Mouse (Mus musculus): ENCODE results near the gene Ttc28. TPM values are rescaled to one million over a fixed set of nuclear protein-coding genes. Genes with fewer than 3 reads are reported as not detected.

Gene Ttc28
- total and polyA plus RNA-seq, 2 experiments from 2014 or later, result 10.6 to 53.1 TPM

DNA sequence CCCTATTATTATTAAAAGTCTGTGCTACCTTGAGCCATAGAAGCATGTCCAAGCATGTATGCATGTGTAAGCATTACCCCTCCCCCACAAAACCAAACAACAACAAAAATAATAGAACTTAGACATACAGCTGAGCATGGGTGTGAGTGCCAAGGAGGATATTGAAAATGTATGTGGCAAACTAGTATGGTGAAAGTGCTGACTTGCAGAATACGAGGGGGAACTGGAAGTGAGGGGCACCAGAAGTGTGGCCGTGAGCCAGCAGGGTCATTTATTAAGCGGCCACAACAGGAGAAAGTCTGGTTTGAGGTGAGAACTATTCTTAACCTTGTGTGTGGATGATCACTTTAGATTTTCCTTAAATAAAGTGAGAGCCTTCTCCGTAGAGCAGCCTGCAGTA is 148.7 kb downstream of the Ttc28 start:
- DNase-seq (ENCODE audit: low spot score) (no peak), ATAC-seq (ENCODE audit: low FRiP score) (no peak)
- peaks cover 14% of the 10 kb centered on the region for H3K4me1 ChIP-seq (ENCODE audit: insufficient read depth, low read length)
- no peak overlapping the region for H3K4me2 ChIP-seq (ENCODE audit: low read depth, low read length, poor library complexity, severe bottlenecking)
- no peak overlapping the region for H3K27ac ChIP-seq (ENCODE audit: low read depth, low read length)
- TF ChIP-seq CTCF (IDR thresholded peaks at IDR 0.05), result no peak
- H3K27me3 ChIP-seq (ENCODE audit: insufficient read depth, low read length), result no peaks in the 10 kb centered on the region
- H3K9ac ChIP-seq (replicated peaks; ENCODE audit: low read length, poor library complexity, severe bottlenecking), result no peak overlapping the region
- H3K36me3 ChIP-seq (ENCODE audit: insufficient read depth, low read length), result no peaks in the 10 kb centered on the region
- 69% methylated on average over 4 of the region's 4 CpGs for WGBS
- H3K4me3 ChIP-seq (ENCODE audit: low read depth, low read length), result no peak overlapping the region
- no peaks in the 10 kb centered on the region for H3K9me3 ChIP-seq (ENCODE audit: low read length)

DNA sequence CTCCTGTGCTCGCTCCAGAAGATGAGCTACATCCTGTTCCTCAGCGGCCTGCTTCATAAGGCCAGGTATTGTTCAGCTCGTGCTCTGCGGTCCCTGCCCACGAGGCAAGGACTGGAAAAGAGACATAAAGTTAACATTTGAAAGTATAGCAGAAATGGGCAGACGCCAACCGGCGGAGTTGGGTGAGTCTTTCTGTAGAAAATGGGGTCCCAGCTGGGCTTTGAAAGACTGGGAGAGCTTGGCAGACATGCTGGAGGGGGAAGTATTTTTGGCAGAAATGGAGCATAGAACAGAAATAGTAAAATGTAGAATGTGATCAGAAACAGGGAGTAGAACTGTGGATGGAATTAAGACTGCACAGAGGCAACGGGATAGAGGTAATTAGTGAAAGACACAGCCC is 149.3 kb downstream of the Ttc28 start:
- TF ChIP-seq CTCF (IDR thresholded peaks at IDR 0.05), result no peak
- no peaks in the 10 kb centered on the region for H3K27me3 ChIP-seq (ENCODE audit: insufficient read depth, low read length)
- H3K36me3 ChIP-seq (ENCODE audit: insufficient read depth, low read length), result no peaks in the 10 kb centered on the region
- no peak overlapping the region for H3K4me3 ChIP-seq (ENCODE audit: low read depth, low read length)
- H3K9me3 ChIP-seq (ENCODE audit: low read length), result no peaks in the 10 kb centered on the region
- H3K9ac ChIP-seq (replicated peaks; ENCODE audit: low read length, poor library complexity, severe bottlenecking), result no peak overlapping the region
- H3K27ac ChIP-seq (ENCODE audit: low read depth, low read length), result no peak overlapping the region
- H3K4me2 ChIP-seq (ENCODE audit: low read depth, low read length, poor library complexity, severe bottlenecking), result no peak overlapping the region
- H3K4me1 ChIP-seq (ENCODE audit: insufficient read depth, low read length), result peaks cover 14% of the 10 kb centered on the region
- no peak for DNase-seq (ENCODE audit: low spot score)
- ATAC-seq (ENCODE audit: low FRiP score), result no peak
- 79% methylated on average over 9 of the region's 9 CpGs for WGBS

DNA sequence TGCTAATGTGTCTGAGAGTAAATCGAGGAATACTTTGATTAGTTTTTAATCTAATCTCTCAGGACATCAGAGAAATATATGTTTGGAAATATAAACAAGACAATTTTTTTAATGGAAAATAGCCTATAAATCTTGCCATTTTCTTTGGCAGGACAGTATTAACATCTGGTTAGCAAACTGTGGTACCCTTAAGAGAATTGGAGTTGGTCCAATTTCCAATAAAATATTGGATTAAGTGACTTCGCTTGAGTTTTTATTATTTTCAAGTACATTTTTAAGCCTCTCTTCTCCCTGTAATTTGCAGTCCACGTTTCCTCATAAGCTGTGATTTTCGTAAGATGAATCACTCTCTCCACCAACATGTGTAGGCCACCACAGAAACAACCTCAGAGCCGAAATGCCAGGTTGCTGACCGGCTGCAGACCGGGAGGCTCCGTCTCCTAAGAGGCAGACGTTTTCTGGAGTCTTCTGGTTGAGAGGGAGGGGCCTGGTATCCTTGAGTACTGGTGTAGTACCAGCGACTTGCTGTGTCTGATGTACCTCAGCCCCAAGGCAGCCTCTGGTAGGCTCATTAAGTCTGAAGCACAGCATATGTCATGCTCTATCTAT is 153.2 kb downstream of the Ttc28 start:
- DNase-seq (ENCODE audit: low spot score), result no peak
- no peak for ATAC-seq (ENCODE audit: low FRiP score)
- no peak overlapping the region for H3K27ac ChIP-seq (ENCODE audit: low read depth, low read length)
- no peaks in the 10 kb centered on the region for H3K9me3 ChIP-seq (ENCODE audit: low read length)
- no peak overlapping the region for H3K4me3 ChIP-seq (ENCODE audit: low read depth, low read length)
- WGBS, result 72% methylated on average over 10 of the region's 10 CpGs
- H3K36me3 ChIP-seq (ENCODE audit: insufficient read depth, low read length), result no peaks in the 10 kb centered on the region
- H3K4me1 ChIP-seq (ENCODE audit: insufficient read depth, low read length), result peaks cover under 1% of the 10 kb centered on the region; the same call in 1 of the 2 replicates
- no peak for TF ChIP-seq CTCF (IDR thresholded peaks at IDR 0.05)
- no peaks in the 10 kb centered on the region for H3K27me3 ChIP-seq (ENCODE audit: insufficient read depth, low read length)
- H3K4me2 ChIP-seq (ENCODE audit: low read depth, low read length, poor library complexity, severe bottlenecking), result no peak overlapping the region
- H3K9ac ChIP-seq (replicated peaks; ENCODE audit: low read length, poor library complexity, severe bottlenecking), result no peak overlapping the region

DNA sequence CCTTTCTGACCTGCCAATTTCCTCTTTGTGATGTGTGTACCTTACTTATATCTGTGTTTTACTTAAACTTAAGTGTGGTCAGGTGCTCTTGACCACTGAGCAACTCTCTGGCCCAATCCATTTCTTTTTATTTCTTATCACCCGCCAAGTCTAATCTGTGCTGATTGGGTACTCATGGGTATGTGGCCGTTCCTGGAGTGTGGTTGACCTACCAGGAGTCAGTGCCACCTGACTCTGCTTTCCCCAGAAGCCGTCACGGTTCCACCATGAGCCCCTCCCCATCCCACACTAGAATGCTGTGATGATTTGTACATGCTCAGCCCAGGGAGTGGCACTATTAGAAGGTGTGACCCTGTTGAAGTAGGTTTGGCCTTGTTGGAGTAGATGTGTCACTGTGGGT is 153.9 kb downstream of the Ttc28 start:
- Histone ChIP-seq H3K27me3 (ENCODE audit: insufficient read depth, low read length) (no peaks in the 10 kb centered on the region), H3K9ac (replicated peaks; ENCODE audit: low read length, poor library complexity, severe bottlenecking) (no peak overlapping the region), H3K9me3 (ENCODE audit: low read length) (no peaks in the 10 kb centered on the region), H3K36me3 (ENCODE audit: insufficient read depth, low read length) (no peaks in the 10 kb centered on the region), H3K27ac (ENCODE audit: low read depth, low read length) (no peak overlapping the region), H3K4me1 (ENCODE audit: insufficient read depth, low read length) (no peaks in the 10 kb centered on the region), H3K4me3 (ENCODE audit: low read depth, low read length) (no peak overlapping the region), H3K4me2 (ENCODE audit: low read depth, low read length, poor library complexity, severe bottlenecking) (no peak overlapping the region)
- 95% methylated on average over 4 of the region's 4 CpGs for WGBS
- TF ChIP-seq CTCF (IDR thresholded peaks at IDR 0.05), result no peak
- no peak for ATAC-seq (ENCODE audit: low FRiP score)
- DNase-seq (ENCODE audit: low spot score), result no peak

DNA sequence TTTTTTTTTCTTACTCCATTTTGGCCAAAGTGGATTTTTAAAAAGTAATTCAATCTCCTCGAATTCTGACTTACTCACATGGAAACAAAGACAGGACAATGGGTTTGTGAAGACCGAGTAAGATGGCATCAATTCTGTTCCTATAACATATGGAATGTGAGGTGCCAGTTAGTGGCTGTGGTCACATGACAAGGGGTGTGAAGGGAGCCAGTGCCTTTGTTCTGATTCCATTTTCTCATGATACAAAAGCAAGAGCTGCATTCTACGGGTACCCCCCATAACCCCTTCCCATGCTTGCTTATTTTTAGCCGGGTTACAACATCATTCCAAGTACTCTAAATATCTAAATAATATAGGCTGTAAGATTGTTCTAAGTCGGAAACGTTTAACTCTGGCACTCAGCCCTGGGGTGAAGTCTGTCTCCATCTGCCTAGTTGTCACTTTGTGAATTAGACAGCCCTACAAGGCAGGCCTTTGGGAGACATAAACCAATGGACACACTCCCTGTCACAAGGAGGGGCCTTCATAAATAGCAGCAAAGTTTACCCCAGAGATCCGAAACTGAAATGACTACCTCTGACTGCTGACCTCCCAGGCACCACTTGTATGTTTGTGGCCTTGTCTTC is 157.6 kb downstream of the Ttc28 start:
- no peak overlapping the region for H3K27ac ChIP-seq (ENCODE audit: low read depth, low read length)
- ATAC-seq (ENCODE audit: low FRiP score), result no peak

DNA sequence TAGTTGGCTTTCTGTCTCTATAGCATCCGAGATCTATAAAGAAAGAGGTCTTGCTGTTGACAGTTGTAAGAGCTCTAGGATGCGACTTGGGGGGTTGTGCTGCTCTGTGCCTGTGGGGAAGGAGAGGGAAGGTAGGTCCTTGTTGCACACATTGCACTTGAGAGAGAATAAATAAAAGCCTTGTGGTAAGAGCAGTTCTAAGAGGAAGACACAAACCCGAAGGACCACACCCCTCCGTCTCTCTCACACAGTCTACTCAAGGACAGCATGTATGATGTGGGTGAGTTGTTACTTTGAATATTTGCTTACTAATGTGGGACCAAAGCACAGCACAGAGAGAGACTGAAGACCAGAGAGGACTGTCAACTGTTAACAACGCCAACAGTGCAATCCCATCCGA is 160.2 kb downstream of the Ttc28 start:
- H3K9ac ChIP-seq (replicated peaks; ENCODE audit: low read length, poor library complexity, severe bottlenecking), result peak overlapping the region; percentile 0; the same call in 1 of the 2 replicates
- no peak overlapping the region for H3K27ac ChIP-seq (ENCODE audit: low read depth, low read length)
- no peaks in the 10 kb centered on the region for H3K27me3 ChIP-seq (ENCODE audit: insufficient read depth, low read length)
- H3K36me3 ChIP-seq (ENCODE audit: insufficient read depth, low read length), result no peaks in the 10 kb centered on the region
- H3K9me3 ChIP-seq (ENCODE audit: low read length), result no peaks in the 10 kb centered on the region
- TF ChIP-seq CTCF (IDR thresholded peaks at IDR 0.05), result no peak
- H3K4me1 ChIP-seq (ENCODE audit: insufficient read depth, low read length), result peaks cover 16% of the 10 kb centered on the region
- DNase-seq (ENCODE audit: low spot score) (no peak), ATAC-seq (ENCODE audit: low FRiP score) (no peak)
- H3K4me2 ChIP-seq (ENCODE audit: low read depth, low read length, poor library complexity, severe bottlenecking), result no peak overlapping the region
- H3K4me3 ChIP-seq (ENCODE audit: low read depth, low read length), result no peak overlapping the region
- 64% methylated on average over 6 of the region's 6 CpGs for WGBS

More for the DNA sequence above, 157.6 kb downstream of the Ttc28 start:
- no peak for DNase-seq (ENCODE audit: low spot score)
- no peak overlapping the region for H3K4me3 ChIP-seq (ENCODE audit: low read depth, low read length)
- whole genome bisulfite sequencing, result 71% methylated on average over 7 of the region's 7 CpGs
- peaks cover 9% of the 10 kb centered on the region for H3K4me1 ChIP-seq (ENCODE audit: insufficient read depth, low read length)
- no peaks in the 10 kb centered on the region for H3K36me3 ChIP-seq (ENCODE audit: insufficient read depth, low read length)
- H3K27me3 ChIP-seq (ENCODE audit: insufficient read depth, low read length), result no peaks in the 10 kb centered on the region
- no peak overlapping the region for H3K4me2 ChIP-seq (ENCODE audit: low read depth, low read length, poor library complexity, severe bottlenecking)
- no peak for TF ChIP-seq CTCF (IDR thresholded peaks at IDR 0.05)
- no peak overlapping the region for H3K9ac ChIP-seq (replicated peaks; ENCODE audit: low read length, poor library complexity, severe bottlenecking)
- no peaks in the 10 kb centered on the region for H3K9me3 ChIP-seq (ENCODE audit: low read length)

Data from midbrain, postnatal 0 days (tissue).